Mouse (Mus musculus) gastrocnemius, postnatal 14 days (tissue): ENCODE data around the gene Sox15. TPM values are rescaled to one million over a fixed set of nuclear protein-coding genes. Genes with fewer than 3 reads are reported as not detected.
"Not testable (repeated sequence)": the region's sequence is repeated elsewhere in the genome, so short reads cannot be mapped to it uniquely, and the experiment has no call there.

Source experiments
- DNase-seq: peaks from one replicate; pipeline ENCODE4 v3.0.0; 2021; ENCODE audit warnings: mixed read lengths
- intact Hi-C: fragments of 180-260 bp; cut with DNase I; formaldehyde crosslinking; loops from one replicate; pipeline ENCODE4 v1.15.1; 2025; ENCODE audit warnings: low total_unique reads
- long read RNA-seq, 2 experiments: library from polyadenylated mRNA; stranded (forward); transcript quantifications; one replicate each; pipeline ENCODE4 v2.0.0; 2021
- total RNA-seq, 2 experiments: library from RNA; stranded (reverse); gene quantifications; 2 replicates each; pipeline ENCODE4 v1.2.3; 2021

Sox15 gene
- not detected for total RNA-seq
- long read RNA-seq, experiment 1 = 0 reads
- long read RNA-seq, experiment 2 = 0 reads

DNA sequence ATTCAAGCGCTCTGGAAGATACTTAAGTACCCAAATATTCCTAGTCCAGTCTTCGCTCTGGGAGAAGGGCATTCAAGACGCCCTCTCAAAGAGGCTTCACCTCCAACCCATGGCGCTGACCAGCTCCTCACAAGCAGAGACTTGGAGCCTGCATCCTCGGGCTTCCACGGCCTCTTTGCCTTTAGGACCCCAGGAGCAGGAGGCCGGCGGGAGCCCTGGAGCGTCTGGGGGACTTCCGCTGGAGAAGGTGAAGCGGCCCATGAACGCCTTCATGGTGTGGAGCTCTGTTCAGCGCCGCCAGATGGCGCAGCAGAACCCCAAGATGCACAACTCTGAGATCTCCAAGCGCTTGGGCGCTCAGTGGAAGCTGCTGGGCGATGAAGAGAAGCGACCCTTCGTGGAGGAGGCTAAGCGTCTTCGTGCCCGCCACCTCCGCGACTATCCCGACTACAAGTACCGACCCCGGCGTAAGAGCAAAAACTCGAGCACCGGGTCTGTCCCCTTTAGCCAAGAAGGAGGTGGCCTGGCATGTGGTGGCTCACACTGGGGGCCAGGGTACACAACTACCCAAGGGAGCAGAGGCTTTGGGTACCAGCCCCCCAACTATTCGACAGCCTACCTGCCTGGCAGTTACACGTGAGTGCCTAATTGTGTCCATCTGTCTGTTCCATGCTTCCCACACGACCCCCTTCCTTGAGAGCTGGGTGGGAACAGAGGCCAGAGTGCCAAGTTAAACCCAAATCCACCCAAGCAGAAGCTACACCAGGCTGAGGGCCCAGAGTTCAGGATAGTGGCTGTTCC lies at the start of gene Sox15:
TSS of gene Sox15 (plus strand) at position 51 of the 801 bp plus-strand sequence.
- intact Hi-C loops = no loop called here
- peak; percentile 70 for DNase-seq

DNA sequence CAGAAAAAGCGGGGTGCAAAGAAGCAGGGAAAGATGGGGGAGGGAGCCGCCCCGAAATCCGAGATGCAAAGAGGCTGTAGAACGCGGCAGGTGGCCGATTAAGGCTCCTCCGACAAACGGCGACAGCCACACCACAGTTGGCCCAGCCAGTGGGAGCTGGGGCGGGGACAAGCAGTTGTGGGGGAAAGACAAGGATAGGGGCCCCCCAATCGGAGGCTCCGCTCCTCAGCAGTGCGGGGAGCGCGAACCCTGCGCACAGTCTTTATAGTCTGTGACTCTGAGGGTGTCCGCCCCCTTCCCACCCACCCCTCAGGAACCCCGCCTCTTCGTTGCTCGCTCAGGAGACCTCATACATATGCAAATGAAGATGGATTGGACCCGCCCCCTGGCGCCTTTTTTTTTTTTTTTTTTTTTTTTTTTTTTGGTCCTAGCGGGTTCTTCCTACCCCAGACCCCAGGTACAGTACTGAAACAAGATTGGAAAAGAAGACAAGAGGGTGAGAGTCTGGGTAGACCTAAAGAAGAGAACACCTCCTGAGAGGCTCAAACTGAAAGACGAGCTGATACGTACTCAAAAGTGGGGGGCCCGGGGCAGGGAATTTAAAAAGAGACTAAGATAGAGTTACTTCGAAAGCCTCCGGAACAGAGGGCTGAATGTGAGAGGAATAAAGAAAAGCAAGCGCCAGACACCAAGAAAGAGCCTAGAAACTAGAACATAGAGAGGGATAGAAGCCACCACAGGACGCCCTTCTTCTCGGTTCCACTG lies 49.2 kb upstream of the Sox15 start, which contains the start of gene Atp1b2:
TSS of gene Atp1b2 (minus strand) at position 217 of the 765 bp plus-strand sequence.
- intact Hi-C loops = no loop called here
- DNase-seq = peak; percentile 80

DNA sequence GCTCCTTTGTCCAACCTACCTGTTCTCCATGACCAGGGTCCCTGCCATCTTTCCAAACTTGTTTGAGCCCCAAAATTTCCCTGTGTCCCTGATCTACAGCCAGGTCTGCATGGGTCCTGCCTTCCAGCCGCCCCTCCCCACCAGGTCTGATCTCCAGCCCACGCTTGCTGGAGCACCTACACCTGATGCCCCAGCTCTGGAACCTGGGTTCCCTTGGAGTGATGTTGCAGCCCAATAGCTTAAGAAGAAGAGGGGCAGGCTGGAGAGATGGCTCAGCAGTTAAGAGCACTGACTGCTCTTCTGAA lies 48.7 kb upstream of the Sox15 start:
- DNase-seq = no peak
- intact Hi-C loops = no loop called here

- intact Hi-C loops = no loop called here
These were observed 48.3 kb upstream of the Sox15 start for GRCm38 (mm10) chr11:69606832-69607231.

GRCm38 (mm10) chr11:69608525-69608924 lies 46.6 kb upstream of the Sox15 start:
- intact Hi-C loops = no loop called here
- DNase-seq = no peak

More at GRCm38 (mm10) chr11:69606832-69607231, 48.3 kb upstream of the Sox15 start:
- DNase-seq = no peak

GRCm38 (mm10) chr11:69609416-69609815 lies 45.7 kb upstream of the Sox15 start:
- no peak for DNase-seq
- intact Hi-C loops = no loop called here

- intact Hi-C loops = loop anchor here (5.0 kb wide), 1 partner anchor 34 kb away; no protein-coding TSS in a partner anchor
- DNase-seq = no peak
These were observed 44.2 kb upstream of the Sox15 start for GRCm38 (mm10) chr11:69610899-69611298.

DNA sequence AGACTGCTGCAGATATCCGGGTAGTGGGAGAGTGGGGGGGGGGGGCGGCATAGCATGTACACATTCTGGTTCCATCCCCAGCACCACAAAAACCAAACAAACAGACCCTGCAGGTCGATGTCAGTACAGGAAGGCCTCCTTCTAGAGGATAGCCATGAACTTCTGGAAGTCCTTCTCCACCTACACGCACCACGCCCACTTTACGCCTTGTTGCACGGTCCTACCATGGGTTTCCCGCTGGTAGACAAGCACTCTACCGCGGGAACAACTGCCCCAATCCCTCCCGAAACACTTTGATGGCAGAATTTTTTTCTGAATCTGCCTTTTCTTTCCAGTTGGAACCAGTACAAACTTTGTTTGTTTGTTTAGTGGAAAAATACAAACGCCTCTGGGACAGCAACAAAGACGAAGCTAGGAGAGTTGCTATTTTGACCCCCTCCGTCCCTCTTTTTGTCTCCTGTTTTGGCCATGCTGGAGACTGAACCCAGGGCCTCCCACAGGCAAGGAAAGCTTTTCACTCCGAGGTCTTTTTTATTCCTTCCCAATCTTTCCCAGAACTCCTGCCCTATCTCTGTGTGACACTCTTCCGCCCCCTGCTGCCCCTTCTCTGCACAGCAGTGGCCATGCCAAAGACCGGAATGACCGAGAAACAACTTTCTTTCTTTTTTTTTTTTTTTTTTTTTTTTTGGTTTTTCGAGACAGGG lies 41.4 kb upstream of the Sox15 start:
- peak; percentile 85 for DNase-seq
- intact Hi-C loops = loop anchor here (5.0 kb wide), 1 partner anchor 36 kb away; no protein-coding TSS in a partner anchor

- intact Hi-C loops = loop anchor here (5.0 kb wide), 1 partner anchor 37 kb away; no protein-coding TSS in a partner anchor
- not testable (repeated sequence) for DNase-seq
These were observed 40.9 kb upstream of the Sox15 start for GRCm38 (mm10) chr11:69614257-69614588.

DNA sequence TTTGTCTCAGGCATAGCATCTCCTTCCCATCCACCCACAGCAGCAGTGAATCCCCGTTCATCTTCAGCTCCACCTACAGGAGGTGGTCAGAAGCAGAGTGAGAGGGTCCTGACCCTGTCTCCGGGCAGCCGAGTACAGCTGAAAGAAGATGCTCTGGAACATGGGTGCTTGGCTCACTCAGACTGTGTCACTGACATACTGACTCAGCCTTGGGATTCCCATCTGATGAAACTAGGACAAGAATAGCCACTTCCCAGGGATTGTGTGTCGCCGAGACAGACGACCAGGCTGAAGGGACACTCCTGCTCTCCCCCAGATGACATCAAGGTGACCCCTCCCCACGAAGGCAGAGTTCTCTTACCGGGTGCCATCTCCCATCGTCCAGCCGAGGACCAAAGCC lies 38.3 kb upstream of the Sox15 start:
- no peak for DNase-seq

GRCm38 (mm10) chr11:69617805-69618204 lies 37.3 kb upstream of the Sox15 start, which contains the start of gene Shbg:
Shbg (minus strand) TSS chr11:69617905.
- DNase-seq = no peak
- intact Hi-C loops = no loop called here

More for the DNA sequence above, 38.3 kb upstream of the Sox15 start:
- intact Hi-C loops = no loop called here

DNA sequence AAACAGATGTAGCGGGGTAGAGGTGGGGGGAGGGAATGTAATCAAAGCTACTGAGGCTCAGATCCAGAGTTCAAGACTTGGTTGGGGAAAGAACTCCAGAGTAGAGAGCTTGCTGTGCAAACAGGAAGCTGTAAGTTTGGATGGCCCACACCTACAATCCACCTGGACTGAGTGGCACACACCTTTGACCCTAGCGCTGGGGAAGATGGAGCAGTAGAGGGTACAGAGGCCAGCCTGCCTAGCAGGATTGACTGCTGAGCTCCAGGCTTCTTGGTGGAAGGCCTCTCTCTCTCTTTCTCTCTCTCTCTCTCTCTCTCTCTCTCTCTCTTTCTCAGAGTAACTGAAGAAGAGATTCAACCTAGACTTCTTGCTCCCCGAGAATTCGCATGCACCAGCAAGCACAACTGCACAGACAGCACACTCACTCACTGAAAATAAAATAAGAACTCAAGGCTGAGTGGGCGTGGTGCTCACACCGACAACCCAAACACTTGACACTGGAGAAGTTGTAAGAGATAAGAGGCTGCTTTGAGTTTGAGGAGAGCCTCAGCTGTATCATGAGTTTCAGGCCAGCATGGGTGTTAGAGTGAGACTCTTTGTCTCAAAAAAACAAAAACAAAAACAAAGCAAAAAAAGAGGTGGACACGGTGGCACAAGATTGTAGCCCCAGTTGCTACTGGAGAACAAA lies 34.6 kb upstream of the Sox15 start:
- DNase-seq = no peak
- intact Hi-C loops = no loop called here

GRCm38 (mm10) chr11:69621571-69622268 lies 33.4 kb upstream of the Sox15 start, which contains the start of gene Sat2:
Sat2 (plus strand) TSS chr11:69622024.
- intact Hi-C loops = no loop called here
- peak; percentile 69 for DNase-seq

DNA sequence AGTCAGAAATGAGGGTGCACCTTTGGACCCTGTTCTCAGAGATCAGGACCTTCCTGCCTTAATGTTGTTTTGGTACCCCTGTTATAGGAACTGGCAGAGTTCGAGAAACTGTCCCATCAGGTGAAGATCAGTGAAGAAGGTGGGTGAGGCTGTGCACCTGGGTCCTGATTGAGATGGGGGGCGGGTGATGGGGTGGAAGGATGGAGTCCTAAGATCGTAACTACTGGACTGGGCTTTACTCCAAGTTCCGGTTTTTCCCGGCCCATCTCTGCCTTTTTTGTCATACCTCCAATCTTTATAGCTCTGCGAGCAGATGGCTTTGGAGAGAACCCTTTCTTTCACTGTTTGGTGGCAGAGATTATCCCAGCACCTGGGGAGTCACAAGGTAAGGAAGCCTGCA lies 32.7 kb upstream of the Sox15 start:
- no peak for DNase-seq
- intact Hi-C loops = no loop called here

GRCm38 (mm10) chr11:69623006-69623405 lies 32.1 kb upstream of the Sox15 start:
- intact Hi-C loops = no loop called here
- DNase-seq = no peak

GRCm38 (mm10) chr11:69624339-69624738 lies 30.8 kb upstream of the Sox15 start:
- DNase-seq, intact Hi-C loops: not testable (repeated sequence)

- peak; percentile 67 for DNase-seq
- intact Hi-C loops = loop anchor here (5.0 kb wide), 1 partner anchor 39 kb away; the partner anchor contains the start of gene Cd68
These were observed 26.8 kb upstream of the Sox15 start for GRCm38 (mm10) chr11:69628286-69628685.

DNA sequence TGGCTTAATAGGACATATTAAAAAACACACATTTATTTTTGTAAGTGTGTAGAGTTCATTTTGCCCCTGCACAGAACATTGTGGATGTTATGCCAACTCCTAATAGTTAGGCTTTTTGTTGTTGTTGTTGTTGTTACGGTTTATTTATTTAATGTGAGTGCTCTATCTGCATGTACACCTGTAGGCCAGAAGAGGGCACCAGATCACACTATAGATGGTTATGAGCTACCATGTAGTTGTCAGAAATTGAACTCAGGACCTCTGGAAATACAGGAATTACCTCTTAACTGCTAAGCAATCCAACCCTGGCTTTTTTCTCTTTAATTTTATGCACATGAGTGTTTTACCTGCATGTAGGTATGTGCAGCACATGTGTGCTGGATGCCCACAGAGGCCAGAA lies 25.3 kb upstream of the Sox15 start:
- DNase-seq = no peak
- intact Hi-C loops = loop anchor here (5.0 kb wide), 1 partner anchor 37 kb away; the partner anchor contains the start of gene Cd68
